7 mouse cellular contexts compared by ENCODE assay signal in genomic region chr6:118742701-118743100, GRCm38 (mm10).
"Had no signal": no experiment of that assay in that cellular context is flagged by ENCODE, and none has a peak within 500 bp of the region (broad histone marks: within the 10 kb centered on the region; RNA-seq: fewer than 3 reads in every experiment).

No protein-coding gene starts in this region.

- DNase-seq: lung, adult 2 months; lung, postnatal 14 days; lung, postnatal 36 days; right cerebral cortex, postnatal 14 days; thymus, adult 2 months; thymus, postnatal 25 days; thymus, postnatal 4 days had no signal
